Mouse (Mus musculus): ENCODE results near the gene Rgs12.

Gene Rgs12

DNA sequence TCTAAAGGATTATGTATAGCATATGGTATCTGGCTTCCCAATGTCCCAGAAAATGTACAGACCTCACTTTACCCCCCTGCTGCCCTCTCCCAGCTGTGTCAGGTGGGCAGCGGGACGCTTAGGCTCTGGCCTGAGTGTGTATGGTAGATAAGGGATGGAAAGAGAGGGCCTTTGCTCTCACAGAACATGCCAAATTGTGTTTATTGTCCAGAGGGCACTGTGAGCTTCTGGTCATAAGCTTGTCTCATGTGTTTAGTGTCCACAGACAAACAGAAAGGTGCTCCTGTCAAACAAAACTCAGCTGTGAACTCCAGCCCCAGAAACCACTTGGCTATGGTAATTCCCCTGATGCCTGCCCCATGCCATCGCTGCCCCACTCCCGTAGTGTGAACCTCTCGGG, 80.5 kb downstream of the Rgs12 start:
- no peak for DNase-seq (ENCODE audit: low spot score in 2 of 2)

DNA sequence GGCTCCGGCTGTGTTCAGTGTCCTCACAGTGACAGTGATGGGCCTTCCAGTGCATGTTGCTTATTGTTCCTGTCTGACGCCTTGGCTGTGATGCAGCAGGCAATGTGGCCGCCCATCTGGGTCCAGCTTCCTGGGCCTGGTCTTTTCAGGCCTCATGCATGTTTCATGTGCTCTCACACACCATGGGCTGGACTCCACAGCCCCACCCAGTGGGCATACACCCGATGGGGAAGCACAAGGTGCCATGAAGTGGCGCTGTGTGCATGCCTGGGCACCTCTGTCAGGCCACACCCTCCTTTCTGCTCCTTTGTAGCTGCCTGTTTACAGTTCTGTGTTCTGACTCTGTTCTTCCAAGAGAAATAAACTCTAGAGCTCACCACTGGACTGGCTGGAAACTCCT, 83.8 kb downstream of the Rgs12 start:
- no peak for DNase-seq (ENCODE audit: low spot score in 2 of 2)

DNA sequence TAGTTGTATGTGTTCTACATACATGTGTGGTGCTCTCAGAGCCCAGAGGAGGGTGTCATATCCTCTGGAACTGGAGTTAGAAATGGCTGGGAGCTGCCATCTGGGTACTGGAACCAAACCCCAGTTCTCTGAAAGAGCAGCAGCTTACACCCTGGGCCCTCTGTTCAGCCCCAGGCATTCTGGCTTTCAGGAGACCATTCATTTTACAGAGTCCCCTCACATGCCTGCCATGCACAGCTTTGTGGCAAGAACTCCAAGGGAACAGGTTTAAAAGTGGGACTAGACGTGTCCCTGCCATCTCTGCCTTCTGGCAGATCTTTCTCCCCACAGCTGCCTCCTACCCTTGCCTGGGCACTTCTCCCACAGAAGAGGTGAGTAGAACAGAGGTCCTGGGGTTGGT, 84.4 kb downstream of the Rgs12 start:
- no peak for DNase-seq (ENCODE audit: low spot score in 2 of 2)

DNA sequence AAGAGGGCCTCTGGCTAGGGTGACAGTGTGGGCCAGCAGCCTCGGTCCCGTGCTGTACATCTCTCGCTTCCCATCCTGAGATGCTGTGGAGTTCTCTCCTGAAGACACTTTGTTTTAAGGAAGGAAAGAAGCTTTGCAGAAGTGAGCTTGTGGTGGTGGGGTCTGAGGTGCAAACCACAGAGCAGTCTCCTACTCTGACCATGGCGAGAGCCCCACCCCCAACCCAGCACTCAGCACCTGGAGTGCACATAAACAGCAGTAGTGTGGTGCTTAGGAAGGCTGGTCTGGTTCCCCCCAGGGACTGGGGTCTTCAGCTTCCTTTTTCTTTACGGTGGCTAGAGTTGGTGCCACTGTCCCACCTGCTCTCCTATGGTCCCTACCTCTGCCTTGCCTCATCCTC, 85.9 kb downstream of the Rgs12 start:
- DNase-seq (ENCODE audit: low spot score in 2 of 2): no peak

DNA sequence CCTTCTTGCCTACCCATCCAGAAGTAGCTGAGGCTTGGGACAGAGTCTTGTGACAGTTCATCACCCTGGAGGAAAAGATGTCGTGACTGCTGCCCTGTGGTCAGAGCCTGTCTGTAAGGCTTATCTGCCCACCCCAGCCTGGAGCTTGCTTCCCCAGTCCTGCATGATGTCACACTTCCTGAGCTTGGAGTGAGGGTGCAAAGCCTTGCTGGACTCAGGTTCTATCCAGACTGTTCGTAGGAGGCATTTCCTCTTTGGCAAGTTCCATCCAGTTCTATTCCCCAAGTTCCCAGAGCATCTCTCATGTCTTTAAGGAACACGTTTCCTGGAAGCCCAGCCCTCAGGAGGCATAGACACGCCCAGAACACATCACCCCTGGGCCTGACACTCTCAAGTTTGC, 86.5 kb downstream of the Rgs12 start:
- no peak for DNase-seq (ENCODE audit: low spot score in 2 of 2)

DNA sequence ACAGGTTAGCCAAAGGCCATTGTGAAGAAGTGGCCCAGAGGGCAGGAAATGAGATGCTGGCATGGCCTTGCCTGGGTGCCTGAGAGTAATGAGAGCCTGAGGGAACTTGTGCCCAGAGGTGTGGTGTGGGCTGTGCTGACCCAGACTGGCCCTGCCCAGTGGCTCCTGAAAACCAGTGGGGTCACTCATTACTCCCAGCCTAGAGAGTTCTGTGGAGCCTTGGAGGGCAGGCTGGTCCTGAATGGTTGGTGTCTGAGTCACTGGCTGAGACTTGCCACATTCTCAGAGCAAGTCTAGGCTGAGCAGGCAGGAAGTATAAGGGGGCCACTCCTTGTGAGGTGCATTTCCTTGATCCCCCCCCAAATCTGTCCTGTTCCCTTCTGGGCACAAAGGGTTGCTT, 88.2 kb downstream of the Rgs12 start:
- no peak for DNase-seq (ENCODE audit: low spot score in 2 of 2)

DNA sequence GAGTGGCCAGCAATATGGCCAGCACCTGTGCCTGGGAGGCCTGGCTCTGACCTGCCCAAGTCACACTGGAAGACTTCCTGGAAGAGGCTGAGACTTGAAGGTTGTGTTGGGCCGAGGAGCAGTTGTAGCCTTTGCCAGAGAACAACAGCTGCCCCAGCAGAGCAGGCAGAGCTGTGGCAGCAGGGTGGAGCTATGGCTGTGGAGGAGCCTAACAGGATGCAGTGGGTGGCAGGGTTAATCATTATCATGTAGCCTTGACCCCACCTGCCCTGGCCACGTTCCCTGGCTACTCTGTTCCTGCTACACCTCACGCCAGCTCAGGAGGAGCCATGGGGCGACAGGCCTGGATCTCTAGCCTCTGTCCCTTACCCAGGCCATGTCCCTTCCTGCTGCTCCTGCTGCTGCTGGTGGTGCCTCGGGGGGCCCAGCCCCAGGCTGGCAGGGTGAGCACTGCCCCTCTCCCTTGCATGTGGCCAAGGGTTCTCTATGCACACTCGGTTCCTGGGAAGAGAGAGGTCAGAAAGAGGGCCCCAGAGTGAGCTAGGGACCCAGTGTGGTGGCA, 92.1 kb downstream of the Rgs12 start, which contains the start of gene Hgfac:
Gene Hgfac, plus strand, starts transcription at position 242 of the 562 bp plus-strand sequence.
- DNase-seq (ENCODE audit: low spot score in 2 of 2): no peak

DNA sequence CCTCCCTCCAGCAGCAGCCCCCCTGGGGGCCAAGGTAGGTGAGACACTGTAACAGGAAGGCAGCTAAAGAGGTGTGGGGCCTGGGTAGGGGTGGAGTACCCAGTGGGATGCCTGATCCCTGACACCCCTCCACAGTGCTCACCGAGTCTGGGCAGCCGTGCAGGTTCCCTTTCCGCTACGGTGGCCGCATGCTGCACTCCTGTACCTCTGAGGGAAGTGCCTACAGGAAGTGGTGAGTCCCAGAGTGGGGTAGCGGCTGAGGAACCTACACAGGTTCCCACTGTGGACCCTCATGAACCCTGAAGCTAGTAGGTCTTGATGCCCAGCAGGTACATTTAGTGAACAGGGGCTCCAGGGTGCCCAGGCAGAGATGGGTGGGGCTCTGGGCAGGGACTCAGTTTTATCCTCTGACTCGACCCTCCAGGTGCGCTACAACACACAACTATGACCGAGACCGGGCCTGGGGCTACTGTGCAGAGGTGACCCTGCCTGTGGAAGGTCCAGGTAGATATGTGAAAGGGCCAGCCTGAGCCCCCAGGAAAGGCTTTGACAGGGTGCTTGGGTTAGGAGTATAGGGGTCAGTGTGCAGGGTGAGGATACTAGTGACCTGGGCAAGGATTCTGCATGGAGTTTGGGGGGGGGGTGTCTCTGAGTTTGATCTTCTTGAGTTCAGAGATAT, 93.3 kb downstream of the Rgs12 start:
- no peak for DNase-seq (ENCODE audit: low spot score in 2 of 2)

DNA sequence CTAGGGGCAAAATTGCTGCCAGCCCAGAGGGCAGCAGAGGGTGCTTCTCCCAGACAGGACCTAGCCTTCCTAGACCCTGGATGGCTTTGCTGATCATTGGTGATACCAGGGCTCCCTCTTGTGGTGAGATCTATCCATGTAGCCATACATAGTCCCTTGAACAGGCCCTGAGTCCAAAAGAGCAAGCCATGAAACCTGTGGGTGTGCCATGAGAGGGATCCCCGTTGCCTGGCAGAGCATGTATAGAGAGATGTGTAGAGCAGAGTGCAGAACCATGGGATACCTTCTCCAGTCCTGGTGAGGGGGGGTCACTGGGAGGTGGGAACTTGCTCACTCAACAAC, 93.8 kb downstream of the Rgs12 start:
- peak; percentile 51 to 61 for DNase-seq (ENCODE audit: low spot score in 2 of 2)

DNA sequence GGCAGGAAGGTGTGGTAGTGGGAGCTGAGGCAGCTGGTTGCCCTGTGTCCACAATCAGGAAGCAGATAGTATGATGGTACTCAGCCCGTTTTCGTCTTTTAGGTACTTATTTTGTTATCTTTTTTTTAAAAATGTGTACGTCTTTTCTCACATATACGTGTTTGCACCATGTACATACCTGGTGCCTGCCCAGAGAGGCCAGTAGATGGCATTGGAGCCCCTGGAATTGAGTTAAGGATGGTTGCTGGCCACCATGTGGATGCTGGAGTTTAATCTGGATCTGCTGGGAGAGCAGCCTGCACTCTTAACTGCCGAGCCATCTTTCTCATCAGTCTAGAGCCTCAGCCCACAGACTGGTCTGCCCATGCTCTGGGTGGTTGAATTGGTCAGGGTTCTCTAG, 101.3 kb downstream of the Rgs12 start:
- DNase-seq (ENCODE audit: low spot score in 2 of 2): no peak

DNA sequence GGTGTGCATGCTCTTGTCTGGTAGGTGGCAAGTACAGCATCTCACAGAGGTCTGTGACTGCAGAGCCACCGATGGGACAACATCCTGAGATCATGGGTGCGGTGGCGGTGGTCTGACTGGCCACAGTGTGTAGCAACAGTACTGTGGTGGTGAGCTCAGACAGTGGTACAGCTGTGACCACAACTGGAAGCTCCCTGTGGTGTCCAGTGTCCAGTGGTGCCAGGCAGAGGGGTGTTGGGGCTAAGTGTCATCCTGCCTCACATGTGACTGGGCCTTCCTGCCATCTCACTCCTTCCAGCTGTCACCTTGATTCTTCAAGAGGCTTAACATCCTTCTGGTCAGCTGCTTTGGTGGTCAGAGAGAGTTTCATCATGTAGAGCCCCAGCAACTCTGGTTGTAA, 105.4 kb downstream of the Rgs12 start:
- DNase-seq (ENCODE audit: low spot score in 2 of 2): no peak

DNA sequence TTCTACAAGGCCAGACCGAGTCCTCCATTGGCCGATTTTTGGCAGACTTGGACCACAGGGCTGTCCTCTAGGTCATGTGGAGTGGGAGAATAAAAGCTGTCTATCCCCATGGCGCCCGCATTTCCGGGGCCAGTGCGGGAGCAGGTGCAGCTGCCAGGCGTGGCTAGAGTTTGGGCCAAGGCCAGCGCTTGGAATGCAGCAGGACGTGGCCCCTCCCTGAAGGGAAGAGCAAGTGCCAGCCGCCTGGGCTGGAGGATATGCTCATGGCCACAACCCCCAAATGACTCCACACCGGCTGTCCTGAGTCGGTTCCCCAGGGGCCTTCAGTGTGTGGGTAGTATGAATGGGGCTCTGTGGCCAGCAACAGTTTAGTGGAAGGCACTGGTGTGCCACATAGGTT, 105.8 kb downstream of the Rgs12 start:
- no peak for DNase-seq (ENCODE audit: low spot score in 2 of 2)

DNA sequence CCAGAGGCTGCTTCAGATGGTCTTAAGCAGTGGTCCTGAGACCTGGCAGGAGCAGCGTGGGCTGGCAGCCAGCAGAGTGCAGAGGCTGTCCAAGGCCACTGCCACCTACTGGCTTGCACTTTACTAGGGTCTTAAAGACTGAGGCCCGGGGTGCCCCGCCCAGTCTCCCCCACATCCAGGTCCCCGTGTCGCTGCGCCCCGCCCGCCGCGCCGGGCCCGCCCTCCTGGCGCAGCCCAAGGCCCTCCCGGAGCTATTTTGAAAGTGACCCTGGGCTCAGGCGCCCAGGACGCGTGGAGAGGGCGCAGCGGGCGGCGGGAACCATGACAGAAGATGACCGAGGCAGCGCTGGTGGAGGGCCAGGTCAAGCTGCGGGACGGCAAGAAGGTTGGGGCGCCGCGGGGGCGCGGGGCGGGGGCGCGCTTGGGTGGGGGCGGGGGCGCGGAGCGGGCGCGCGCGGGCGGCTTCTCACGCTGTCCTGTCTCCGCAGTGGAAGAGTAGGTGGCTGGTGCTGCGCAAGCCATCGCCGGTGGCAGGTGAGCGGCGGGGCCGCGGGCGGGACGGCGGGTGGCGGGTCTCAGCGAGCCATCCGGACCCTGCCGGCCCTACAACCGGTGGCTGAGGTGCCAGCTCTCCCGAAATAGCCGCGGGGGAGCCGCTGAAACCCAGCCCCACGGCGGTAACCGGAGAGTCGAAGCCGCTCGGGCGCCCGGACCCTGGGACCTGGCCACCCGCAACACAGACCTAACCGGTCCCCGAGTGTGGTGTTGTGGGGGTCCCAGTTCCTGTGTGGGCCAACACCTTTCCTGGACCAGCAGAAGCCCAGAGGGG, 107.6 kb downstream of the Rgs12 start, which contains the start of gene Dok7:
Gene Dok7, plus strand, starts transcription at position 163 of the 829 bp plus-strand sequence.
- DNase-seq (ENCODE audit: low spot score in 2 of 2): peak; percentile 37 to 61

DNA sequence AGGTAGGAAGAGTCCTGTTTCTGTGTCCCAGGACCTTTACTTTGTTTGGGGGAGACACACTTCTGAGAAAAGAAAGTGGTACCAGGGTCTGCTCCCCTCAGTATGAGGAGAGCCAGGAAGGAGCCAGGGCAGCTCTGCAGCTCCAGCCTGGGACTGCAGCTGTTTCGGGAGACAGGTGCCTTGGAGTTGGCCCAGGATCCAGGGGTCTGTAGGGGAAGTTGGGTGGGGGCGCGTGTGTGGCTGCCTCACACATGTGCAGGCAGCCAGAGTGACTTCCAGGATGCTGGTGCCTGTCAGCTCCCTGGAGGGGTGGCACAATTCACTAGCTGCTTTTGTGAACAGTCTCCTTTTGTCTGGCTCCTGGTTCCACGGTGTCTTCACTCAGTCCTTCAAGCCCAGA, 108.3 kb downstream of the Rgs12 start:
- DNase-seq (ENCODE audit: low spot score in 2 of 2): no peak

DNA sequence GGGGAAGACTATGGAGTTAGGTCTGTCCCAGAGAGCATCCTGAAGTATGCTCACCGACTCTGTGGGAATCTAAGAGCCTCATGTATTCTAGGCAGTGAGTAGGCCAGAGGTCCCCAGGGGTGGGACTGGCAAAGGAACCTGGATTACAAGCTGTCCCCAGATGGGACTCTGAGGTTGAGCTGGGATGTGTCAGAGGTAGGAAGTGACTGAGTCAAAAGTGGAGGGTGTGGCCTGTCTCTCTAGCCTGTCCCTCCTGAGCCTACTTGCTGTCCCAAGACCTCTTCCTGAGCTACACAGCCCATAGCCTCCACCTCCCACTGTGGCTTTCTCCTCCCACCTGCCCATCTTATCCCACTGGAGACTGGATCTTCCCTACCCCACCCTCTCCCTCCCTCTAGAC, 109.0 kb downstream of the Rgs12 start:
- no peak for DNase-seq (ENCODE audit: low spot score in 2 of 2)

DNA sequence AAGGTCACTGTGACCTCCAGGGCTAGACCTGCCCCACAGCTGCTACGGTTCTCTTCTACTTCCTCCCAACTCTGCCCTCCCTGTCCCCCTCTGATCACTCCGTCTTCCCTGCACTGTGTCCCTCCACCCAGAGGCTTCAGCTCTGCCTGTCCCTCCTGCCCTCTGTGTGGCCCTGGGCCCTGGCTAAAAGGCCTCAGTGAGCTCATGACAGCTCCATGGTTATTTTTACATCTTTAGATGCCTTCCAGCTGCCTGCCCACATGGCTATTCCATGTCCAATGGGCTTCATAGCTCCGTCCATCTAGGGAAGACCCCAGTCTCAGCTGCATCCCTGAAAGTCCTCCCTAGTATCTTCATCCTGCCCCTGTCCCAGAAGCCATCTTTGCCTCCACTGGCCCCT, 110.9 kb downstream of the Rgs12 start:
- DNase-seq (ENCODE audit: low spot score in 2 of 2): no peak

DNA sequence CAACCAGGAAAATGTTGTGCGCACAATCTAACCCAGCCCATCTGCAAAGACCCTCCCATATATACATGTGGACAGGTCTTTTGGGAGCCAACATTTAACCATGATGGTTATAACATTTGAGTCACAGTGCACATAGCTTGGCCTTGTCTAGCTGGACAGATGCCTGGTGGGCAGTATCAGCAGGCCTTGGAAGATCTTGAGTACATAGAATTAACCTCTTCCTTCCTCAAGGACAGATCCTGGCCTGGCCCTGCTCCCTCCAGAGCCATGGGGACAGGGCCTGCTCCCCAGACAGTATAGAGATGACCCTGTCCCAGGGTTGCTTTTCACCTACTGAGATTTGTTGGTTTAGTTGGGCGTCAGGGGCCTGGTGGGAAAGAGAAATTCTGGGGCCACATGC, 120.6 kb downstream of the Rgs12 start:
- DNase-seq (ENCODE audit: low spot score in 2 of 2): no peak

DNA sequence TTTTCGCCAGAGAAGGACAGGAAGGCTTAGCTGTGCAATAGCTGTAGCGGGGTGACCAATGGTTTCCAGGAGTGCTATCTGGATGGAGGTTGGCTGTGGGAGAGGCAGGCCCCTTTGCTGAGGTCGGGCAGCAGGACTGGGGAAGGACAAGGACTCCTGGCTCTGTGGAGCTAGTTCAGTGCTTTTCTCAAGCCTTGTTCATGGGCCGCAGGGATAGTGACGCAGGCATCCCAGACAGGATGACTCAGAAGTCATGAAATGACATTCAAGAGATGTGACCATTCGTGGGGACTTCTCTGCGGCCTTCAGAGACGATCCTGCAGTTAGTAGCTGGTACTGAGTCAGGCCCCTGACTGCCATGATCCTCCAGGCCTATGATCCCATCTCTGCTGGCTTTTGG, 121.1 kb downstream of the Rgs12 start:
- DNase-seq (ENCODE audit: low spot score in 2 of 2): no peak

DNA sequence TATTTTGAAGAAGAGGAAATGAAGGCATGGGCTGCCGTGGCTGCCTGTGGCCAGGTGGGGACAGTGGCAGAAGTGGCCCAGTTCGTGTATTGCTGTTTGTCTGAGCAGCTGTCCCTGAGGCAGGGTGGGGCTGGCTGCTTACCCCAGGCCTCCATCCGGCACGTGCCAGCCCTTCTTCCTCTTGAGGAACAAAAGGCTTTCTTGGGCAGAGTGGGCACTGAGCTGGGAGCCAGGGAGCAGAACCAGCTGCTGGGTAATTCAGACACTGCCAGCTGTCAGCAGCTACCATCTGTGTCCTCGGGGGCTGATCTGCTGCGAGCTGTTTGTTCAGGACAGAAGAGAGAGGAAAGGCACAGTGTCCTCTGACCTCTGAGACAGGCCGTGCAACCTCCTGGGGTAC, 121.7 kb downstream of the Rgs12 start:
- peak in 1 of 2 experiments; percentile 24 for DNase-seq (ENCODE audit: low spot score in 2 of 2)

DNA sequence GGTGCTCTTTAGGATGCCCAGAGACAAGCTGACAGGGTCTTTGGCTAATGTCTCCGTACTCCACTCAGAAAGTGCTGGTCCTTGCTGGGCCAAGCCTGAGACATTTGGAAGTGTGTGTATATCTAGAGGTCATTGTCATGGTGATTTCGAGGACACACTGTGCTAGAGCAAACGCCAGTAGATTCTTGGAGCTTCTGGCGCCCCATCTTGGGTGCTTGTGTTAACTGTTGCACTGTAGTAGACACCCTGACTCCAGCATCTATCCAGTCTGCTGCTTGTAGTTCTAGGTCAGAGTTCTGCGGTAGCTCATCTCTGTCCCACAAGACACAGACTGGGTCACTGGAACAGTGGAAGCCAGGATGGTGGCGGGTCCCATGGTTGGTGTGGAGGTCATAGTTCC, 122.6 kb downstream of the Rgs12 start:
- no peak for DNase-seq (ENCODE audit: low spot score in 2 of 2)

DNA sequence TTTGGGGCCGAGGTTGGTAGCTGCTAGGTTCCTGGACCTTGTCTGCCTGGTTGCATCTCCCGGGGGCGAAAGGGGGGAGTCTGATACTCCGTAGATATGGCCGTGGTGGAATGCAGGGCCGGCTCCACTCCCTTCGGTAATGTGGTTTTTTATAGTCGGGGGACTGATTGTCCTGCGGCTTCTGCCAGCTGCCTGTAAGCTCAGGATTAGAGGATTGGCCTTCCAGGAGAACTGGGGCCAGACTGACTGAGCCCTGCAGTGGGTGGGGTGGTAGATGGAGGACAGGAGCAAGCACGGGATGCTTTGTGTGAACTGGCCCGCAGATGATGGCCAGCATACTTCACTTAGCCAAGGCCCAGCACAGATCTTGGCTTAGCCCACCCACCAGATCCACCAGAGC, 124.0 kb downstream of the Rgs12 start:
- no peak for DNase-seq (ENCODE audit: low spot score in 2 of 2)

DNA sequence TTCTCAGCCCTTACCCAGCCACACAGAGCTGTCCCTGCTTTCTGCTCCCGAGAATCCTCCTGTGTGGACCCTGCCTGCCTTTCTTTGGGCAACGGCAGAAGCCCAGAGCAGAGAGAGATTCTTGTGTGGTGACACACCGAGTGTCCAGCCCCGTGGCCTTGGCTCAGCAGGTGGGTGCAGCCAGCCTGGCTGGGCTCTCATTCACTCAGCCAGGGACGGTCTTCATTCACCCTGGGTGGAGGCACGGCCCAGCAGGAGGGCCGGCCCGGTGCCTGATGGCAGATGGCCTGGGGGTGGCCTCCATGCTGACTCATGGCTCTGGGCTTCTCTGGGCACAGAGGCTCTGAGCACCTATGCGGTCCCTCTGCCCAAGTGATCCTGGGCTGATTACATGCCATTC, 124.7 kb downstream of the Rgs12 start:
- DNase-seq (ENCODE audit: low spot score in 2 of 2): no peak

DNA sequence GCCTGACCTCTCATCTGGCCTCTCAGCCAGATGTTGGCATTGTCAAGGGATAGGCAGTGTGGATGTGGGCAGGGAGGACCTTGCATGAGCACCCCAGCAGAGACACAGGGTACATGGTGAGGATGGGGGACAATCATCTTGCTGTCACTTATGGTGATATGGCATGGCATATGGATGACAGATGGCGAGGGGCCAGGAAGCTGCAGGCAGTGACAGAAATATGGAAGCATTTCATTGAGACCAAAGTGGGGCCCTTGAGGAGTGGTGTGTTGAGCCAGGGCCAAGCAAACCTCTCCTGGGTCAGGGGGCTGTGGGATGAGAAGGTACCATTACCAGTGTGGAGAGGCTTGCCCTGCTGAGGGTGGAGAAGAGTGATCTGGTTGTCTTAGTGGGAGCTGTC, 127.1 kb downstream of the Rgs12 start:
- no peak for DNase-seq (ENCODE audit: low spot score in 2 of 2)
